Mouse (Mus musculus): ENCODE results near the gene Poc5. TPM values are rescaled to one million over a fixed set of nuclear protein-coding genes. Genes with fewer than 3 reads are reported as not detected.

The Poc5 gene
- total RNA-seq (2012; rRNA removed) (17.2 and 18.0 TPM in 2 replicates), total RNA-seq (2014; rRNA removed) (21.6 and 23.8 TPM in 2 replicates), polyA plus RNA-seq (2012; ENCODE audit: insufficient read length, low read depth) (31.0 and 37.5 TPM in 2 replicates)

GRCm38 (mm10) chr13:96388042-96388888, at the start of gene Poc5:
Gene Poc5 (plus strand): TSS chr13:96388294.
- peaks cover 0 to 14% of the 10 kb centered on the region in 2 experiments; a peak in 2 of 4 replicates for H3K4me1 ChIP-seq (ENCODE audit: control insufficient read depth in 1 of 2, insufficient read depth in 2 of 2)
- H3K4me3 ChIP-seq (replicated peaks in 1 of 3; ENCODE audit: low read depth in 2 of 3, low read length in 2 of 3, poor library complexity in 1 of 3), result peak within 1 kb of the TSS; percentile 90 to 99 (median 90)
- H3K4me2 ChIP-seq (ENCODE audit: insufficient read depth, low read depth, poor library complexity, severe bottlenecking), result peak within 1 kb of the TSS; percentile 74
- H3K9ac ChIP-seq (ENCODE audit: insufficient read depth, low read depth), result peak within 1 kb of the TSS; percentile 99
- in situ Hi-C loops (cut with MboI; ENCODE audit: low pct_ligation_motif_present, low pct_unique_long_range_greater_than_20kb, low sequenced_read_pairs), result no loop called here
- peaks cover 12% of the 10 kb centered on the region for H3K9me3 ChIP-seq (replicated peaks; ENCODE audit: low read length)
- dilution Hi-C loops (cut with MboI; ENCODE audit: extremely low pct_ligation_motif_present, extremely low pct_unique_long_range_greater_than_20kb, low sequenced_read_pairs), result no loop called here
- H3K27ac ChIP-seq (ENCODE audit: insufficient read depth, low read depth), result no peak within 1 kb of the TSS
- peak; percentile 98 for DNase-seq (ENCODE audit: extremely low read depth)
- peaks cover 18 to 33% of the 10 kb centered on the region in 2 experiments for H3K36me3 ChIP-seq (replicated peaks in 1 of 2; ENCODE audit: control insufficient read depth in 1 of 2, insufficient read depth in 1 of 2, low read length in 1 of 2)
- peaks cover 18% of the 10 kb centered on the region for H3K79me2 ChIP-seq (replicated peaks; ENCODE audit: control insufficient read depth, extremely low read depth, insufficient read depth, poor library complexity, severe bottlenecking)
- TF ChIP-seq CTCF (conservative IDR thresholded peaks at IDR 0.05 in 1 of 2, IDR thresholded peaks at IDR 0.05 in 1 of 2; ENCODE audit: low read depth in 2 of 2, low read length in 2 of 2) (no peak), USF2 (conservative IDR thresholded peaks at IDR 0.05; ENCODE audit: low read depth, low read length) (no peak), ZMIZ1 (IDR thresholded peaks at IDR 0.05; ENCODE audit: low read depth, low read length) (peak; percentile 74), UBTF (IDR thresholded peaks at IDR 0.05; ENCODE audit: low read depth, low read length) (no peak; the same call in 1 of the 2 replicates), RCOR1 (conservative IDR thresholded peaks at IDR 0.05; ENCODE audit: low read depth, low read length) (no peak), ELF1 (IDR thresholded peaks at IDR 0.05; ENCODE audit: low read depth, low read length) (peak; percentile 100), TBP (conservative IDR thresholded peaks at IDR 0.05; ENCODE audit: low read depth, low read length) (peak; percentile 65; the same call in 1 of the 2 replicates), NELFE (IDR thresholded peaks at IDR 0.05; ENCODE audit: low read depth, low read length) (peak; percentile 90), IRF4 (IDR thresholded peaks at IDR 0.05; ENCODE audit: low read depth, low read length) (peak; percentile 41; the same call in 1 of the 2 replicates), GABPA (IDR thresholded peaks at IDR 0.05; ENCODE audit: insufficient replicate concordance, low read depth, low read length) (peak; percentile 5; the same call in 1 of the 2 replicates), TCF12 (IDR thresholded peaks at IDR 0.05; ENCODE audit: low read depth, low read length) (peak; percentile 82), USF1 (IDR thresholded peaks at IDR 0.05; ENCODE audit: low read depth, low read length) (no peak), SMC3 (IDR thresholded peaks at IDR 0.05; ENCODE audit: low read depth, low read length) (no peak), E2F4 (IDR thresholded peaks at IDR 0.05; ENCODE audit: insufficient replicate concordance, low read depth, low read length) (peak; percentile 79; the same call in 1 of the 2 replicates), POLR2AphosphoS2 (IDR thresholded peaks at IDR 0.05; ENCODE audit: low read depth, low read length) (peak; percentile 49; the same call in 1 of the 2 replicates), NRF1 (IDR thresholded peaks at IDR 0.05; ENCODE audit: low read depth, low read length) (peak; percentile 96), MAX (IDR thresholded peaks at IDR 0.05; ENCODE audit: low read length) (peak; percentile 77), EP300 (IDR thresholded peaks at IDR 0.05; ENCODE audit: low read length) (no peak), ZC3H11A (IDR thresholded peaks at IDR 0.05; ENCODE audit: low read depth, low read length) (no peak), PAX5 (IDR thresholded peaks at IDR 0.05; ENCODE audit: low read length) (no peak), MAFK (IDR thresholded peaks at IDR 0.05; ENCODE audit: insufficient replicate concordance, low read length) (no peak), JUND (conservative IDR thresholded peaks at IDR 0.05; ENCODE audit: low read depth, low read length) (no peak), CHD1 (IDR thresholded peaks at IDR 0.05; ENCODE audit: low read depth, low read length) (no peak), RAD21 (IDR thresholded peaks at IDR 0.05; ENCODE audit: low read depth, low read length) (no peak), POLR2A (IDR thresholded peaks at IDR 0.05; ENCODE audit: low read depth, low read length) (peak; percentile 84), MXI1 (IDR thresholded peaks at IDR 0.05; ENCODE audit: low read depth, low read length) (peak; percentile 93), CHD2 (IDR thresholded peaks at IDR 0.05; ENCODE audit: low read length) (peak; percentile 98), ETS1 (conservative IDR thresholded peaks at IDR 0.05; ENCODE audit: low read depth, low read length) (no peak), SIN3A (IDR thresholded peaks at IDR 0.05; ENCODE audit: low read length) (peak; percentile 99), ZNF384 (IDR thresholded peaks at IDR 0.05; ENCODE audit: low read depth, low read length) (no peak), BHLHE40 (IDR thresholded peaks at IDR 0.05; ENCODE audit: low read depth, low read length) (no peak), MYC (IDR thresholded peaks at IDR 0.05; ENCODE audit: low read depth, low read length) (peak; percentile 74), MAZ (IDR thresholded peaks at IDR 0.05; ENCODE audit: low read depth, low read length) (no peak; the same call in 1 of the 2 replicates), MEF2A (IDR thresholded peaks at IDR 0.05; ENCODE audit: borderline replicate concordance, low read depth, low read length) (peak; percentile 64), KAT2A (IDR thresholded peaks at IDR 0.05; ENCODE audit: insufficient replicate concordance, low read length) (peak; percentile 72; the same call in 1 of the 2 replicates), ZKSCAN1 (IDR thresholded peaks at IDR 0.05; ENCODE audit: borderline replicate concordance, low read depth, low read length) (no peak), HCFC1 (IDR thresholded peaks at IDR 0.05; ENCODE audit: low read depth, low read length) (peak; percentile 87), JUN (IDR thresholded peaks at IDR 0.05; ENCODE audit: insufficient read depth, low read depth, low read length) (no peak)
- H3K27me3 ChIP-seq (replicated peaks), result no peaks in the 10 kb centered on the region
